Mouse (Mus musculus) thymus, adult 2 months (tissue): ENCODE measurements at regions not wholly inside any gene's neighbourhood (a gene's known extent, or its start where the extent isn't known, plus 50 kb on each side); places are given as distances from the start of the nearest gene placed in this dataset.

Source experiments
- CTCF ChIP-seq: fragments of 200-500 bp; IDR thresholded peaks from 2 replicates; pipeline ENCODE4 v1.5.1; 2012; ENCODE audit warnings: mild to moderate bottlenecking, control low read depth, low read length, moderate library complexity, borderline replicate concordance; ENCODE audit not compliant: control insufficient read depth, poor library complexity, insufficient read depth; ENCODE audit errors: extremely low read depth
- POLR2A ChIP-seq: fragments of 200-500 bp; IDR thresholded peaks from 2 replicates; pipeline ENCODE4 v1.6.1; 2012; ENCODE audit warnings: mild to moderate bottlenecking, low read length, control low read depth, moderate library complexity; ENCODE audit not compliant: control insufficient read depth, poor library complexity, insufficient read depth; ENCODE audit errors: extremely low read depth

DNA sequence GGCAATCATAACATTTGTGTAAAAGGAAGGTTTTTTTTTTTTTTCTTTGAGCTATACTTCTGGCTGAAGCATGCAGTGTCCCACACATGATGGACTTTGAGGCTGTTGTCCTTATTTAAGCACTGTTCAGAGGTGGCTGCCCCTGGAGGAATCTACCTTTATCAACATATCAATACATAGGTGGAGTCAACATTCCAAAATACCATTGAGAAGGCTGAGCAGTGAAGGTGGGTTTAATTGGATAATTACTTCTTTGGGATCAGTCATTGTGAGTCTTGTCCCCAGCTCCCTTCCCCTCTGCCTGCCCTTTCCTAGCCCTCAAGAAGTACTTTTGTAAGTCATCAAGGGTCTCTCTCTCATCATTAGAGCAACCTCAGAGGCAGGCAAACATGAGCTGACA lies 951.9 kb upstream of the Map3k7 start:
- TF ChIP-seq POLR2A (no peak), CTCF (no peak)
